26 mouse cellular contexts compared by ENCODE assay signal in the genomic region with DNA sequence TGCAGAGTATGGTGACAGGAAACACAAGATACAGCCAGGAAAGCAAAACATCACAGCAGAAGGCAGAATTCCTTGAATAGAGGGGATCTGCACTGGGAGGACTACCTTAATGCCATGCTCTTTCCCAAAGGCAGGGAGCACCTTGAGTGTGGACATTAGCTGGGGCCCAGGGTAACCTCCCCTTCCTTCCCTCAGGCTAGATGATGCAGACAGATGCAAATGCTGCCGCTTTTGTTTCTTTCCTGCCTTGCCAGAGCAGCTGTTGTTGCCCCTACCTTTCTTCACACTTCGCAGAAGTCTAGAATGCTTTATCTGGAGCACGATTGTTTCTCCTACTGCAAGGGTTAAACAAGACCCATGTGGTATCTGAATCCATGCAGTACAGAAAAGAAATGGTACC.
"Had no signal": no experiment of that assay in that cellular context is flagged by ENCODE, and none has a peak within 500 bp of the region (broad histone marks: within the 10 kb centered on the region; RNA-seq: fewer than 3 reads in every experiment).

No protein-coding gene starts in this region.

- ATAC-seq: hindbrain, embryonic 16.5 days; inflammation-experienced regulatory T-cells, adult 6 months; intestine, embryonic 15.5 days; intestine, postnatal 0 days; liver, embryonic 12.5 days had no signal

- H3K27me3 ChIP-seq: hindbrain, embryonic 12.5 days; intestine, embryonic 15.5 days; kidney, embryonic 15.5 days; limb, embryonic 12.5 days; liver, embryonic 12.5 days had no signal

- H3K36me3 ChIP-seq: hindbrain, embryonic 10.5 days; hindbrain, embryonic 12.5 days; intestine, embryonic 15.5 days; kidney, embryonic 15.5 days; limb, embryonic 10.5 days; limb, embryonic 12.5 days; liver, embryonic 12.5 days had no signal

- H3K4me3 ChIP-seq: gastrocnemius, adult 2 months; hindbrain, embryonic 10.5 days; hindbrain, embryonic 12.5 days; intestine, embryonic 15.5 days; kidney, embryonic 15.5 days; layer of hippocampus, adult 2 months; left cerebral cortex, adult 2 months; limb, embryonic 10.5 days; limb, embryonic 12.5 days; liver, embryonic 12.5 days had no signal

- H3K4me1 ChIP-seq: hindbrain, embryonic 12.5 days; intestine, embryonic 15.5 days; kidney, embryonic 15.5 days had no signal

- H3K27ac ChIP-seq: gastrocnemius, adult 2 months; hindbrain, embryonic 10.5 days; hindbrain, embryonic 12.5 days; hindbrain, embryonic 14.5 days; intestine, embryonic 15.5 days; kidney, embryonic 15.5 days; kidney, postnatal 0 days; layer of hippocampus, adult 2 months; left cerebral cortex, adult 2 months; limb, embryonic 10.5 days; limb, embryonic 12.5 days; liver, embryonic 12.5 days; liver, embryonic 14.5 days had no signal

- DNase-seq: gastrocnemius, adult 2 months; gastrocnemius, postnatal 10 days; gastrocnemius, postnatal 25 days; heart, adult 18-20 months; heart, postnatal 10 days; heart, postnatal 4 days; kidney, adult 2 months; kidney, adult 9 months; kidney, postnatal 14 days; kidney, postnatal 4 days; liver had no signal

- H3K9me3 ChIP-seq: hindbrain, embryonic 10.5 days; hindbrain, embryonic 12.5 days; intestine, embryonic 15.5 days; kidney, embryonic 15.5 days; limb, embryonic 10.5 days; limb, embryonic 12.5 days; liver, embryonic 12.5 days had no signal
